Mouse (Mus musculus) heart, postnatal 10 days (tissue): ENCODE data around the gene Slc5a5. TPM values are rescaled to one million over a fixed set of nuclear protein-coding genes. Genes with fewer than 3 reads are reported as not detected.
"Not testable (repeated sequence)": the region's sequence is repeated elsewhere in the genome, so short reads cannot be mapped to it uniquely, and the experiment has no call there.

Experiments
- DNase-seq, 2 experiments: peaks; one replicate each; pipeline ENCODE4 v3.0.0; 2021
- intact Hi-C: fragments of 180-260 bp; cut with DNase I; formaldehyde crosslinking; loops from one replicate; pipeline ENCODE4 v1.15.1; 2025
- total RNA-seq, 2 experiments: library from RNA; stranded (reverse); gene quantifications; 2 replicates each; pipeline ENCODE4 v1.2.3; 2021

Gene Slc5a5
- total RNA-seq, 2 experiments from 2014 or later: 0.10 TPM; not detected in 1

- intact Hi-C loops: loop anchor here (5.0 kb wide), 1 partner anchor 299 kb away; no protein-coding TSS in a partner anchor
- no peak for DNase-seq
Observed at GRCm38 (mm10) chr8:70903582-70903981, 11.0 kb upstream of the Slc5a5 start.

- intact Hi-C loops: loop anchor here (5.0 kb wide), 1 partner anchor 299 kb away; no protein-coding TSS in a partner anchor
- no peak for DNase-seq
Observed at GRCm38 (mm10) chr8:70903112-70903511, 10.6 kb upstream of the Slc5a5 start.

DNA sequence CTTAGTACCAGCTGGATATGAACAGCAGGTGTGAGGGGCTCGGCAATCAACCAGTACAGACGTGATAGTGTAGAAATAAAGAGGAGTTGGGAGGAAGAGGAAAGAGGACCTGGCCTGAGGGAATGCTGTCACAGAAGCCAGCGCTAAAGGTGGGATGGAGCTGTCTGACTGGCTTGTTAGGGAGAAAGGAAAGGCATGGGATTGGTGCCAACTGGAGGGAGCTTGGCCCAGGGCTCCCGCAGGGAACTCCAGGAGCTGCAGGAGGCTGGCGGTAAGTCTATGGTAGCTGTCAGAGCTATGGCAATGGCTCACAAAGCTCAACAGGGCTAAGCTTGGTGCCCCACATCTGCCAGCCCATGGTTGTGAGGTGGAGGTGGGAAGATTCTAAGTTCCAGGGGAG is 9.7 kb upstream of the Slc5a5 start:
- DNase-seq: no peak
- intact Hi-C loops: loop anchor here (5.0 kb wide), 1 partner anchor 300 kb away; no protein-coding TSS in a partner anchor

- intact Hi-C loops: loop anchor here (5.0 kb wide), 1 partner anchor 301 kb away; no protein-coding TSS in a partner anchor
- DNase-seq: no peak
Observed at GRCm38 (mm10) chr8:70900872-70901387, 8.4 kb upstream of the Slc5a5 start.

DNA sequence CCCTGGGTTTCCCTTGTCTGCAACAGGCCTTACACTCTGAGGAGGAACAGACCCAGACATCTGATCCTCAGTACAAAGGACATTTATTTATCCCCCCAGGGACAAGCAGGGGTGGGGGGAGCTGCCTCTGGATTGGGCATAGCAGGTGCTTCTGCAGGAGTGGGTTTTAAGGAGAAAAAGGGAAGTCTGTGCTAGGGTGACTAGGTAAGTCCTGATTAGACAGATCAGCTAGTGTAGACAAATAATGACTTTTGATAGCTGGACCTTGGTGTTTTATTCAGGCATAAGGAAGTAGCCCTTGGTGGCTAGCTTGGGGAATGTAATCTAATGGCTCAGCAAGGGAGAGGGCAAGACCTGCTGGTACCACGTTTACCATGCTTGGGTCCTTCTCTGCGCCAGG is 6.7 kb upstream of the Slc5a5 start:
- no peak for DNase-seq
- intact Hi-C loops: no loop called here

GRCm38 (mm10) chr8:70898661-70899198 is 6.2 kb upstream of the Slc5a5 start:
- intact Hi-C loops: loop anchor here (1.0 kb wide), 1 partner anchor 66 kb away; no protein-coding TSS in a partner anchor
- DNase-seq: no peak

DNA sequence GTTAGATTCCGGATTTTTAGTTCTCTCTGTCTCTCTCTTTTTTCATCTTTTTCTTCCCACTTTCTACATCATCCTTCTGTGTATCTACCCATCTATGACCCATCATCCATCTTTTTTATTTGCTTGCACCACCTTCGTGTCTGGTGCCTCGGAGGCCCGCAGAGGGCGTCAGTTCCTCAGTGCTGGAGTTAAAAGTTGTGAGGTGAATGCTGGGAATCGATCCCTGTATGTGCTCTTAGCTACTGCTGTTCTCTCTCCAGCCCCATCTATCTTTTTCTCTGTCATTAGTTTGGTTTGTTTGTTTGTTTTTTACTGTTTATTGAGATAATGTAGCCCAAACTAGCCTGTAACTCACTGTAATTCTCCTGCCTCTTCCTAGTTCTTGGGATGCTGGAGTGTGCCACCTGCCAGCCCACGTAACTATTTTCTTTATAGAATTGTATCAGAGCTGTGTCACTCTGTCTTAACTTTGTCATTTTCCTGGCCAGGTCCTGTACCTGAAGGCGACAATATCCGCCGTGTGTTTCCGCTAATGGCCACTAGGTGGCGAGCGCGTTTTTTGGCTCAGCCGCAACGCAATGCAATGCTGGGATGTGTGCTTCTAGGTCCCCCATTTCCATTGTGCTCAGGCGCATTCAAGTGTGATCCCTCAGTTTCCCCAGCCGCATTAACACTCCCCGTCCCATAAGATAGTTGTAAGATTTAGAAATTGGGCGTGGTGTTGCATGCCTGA is 5.3 kb upstream of the Slc5a5 start:
- intact Hi-C loops: loop anchor here (1.0 kb wide), 2 partner anchors 25 to 66 kb away; partner anchors contain the start of gene Ccdc124
- DNase-seq: peak; percentile 91 to 92

- DNase-seq: peak; percentile 97
- intact Hi-C loops: loop anchor here (1.0 kb wide), 1 partner anchor 24 kb away; the partner anchor contains the start of gene Ccdc124
Observed at GRCm38 (mm10) chr8:70897021-70897680, 4.6 kb upstream of the Slc5a5 start, which contains the start of gene Rpl18a. TSS of gene Rpl18a (minus strand) at chr8:70897412.

- DNase-seq: peak; percentile 8 to 17
- intact Hi-C loops: loop anchor here (1.0 kb wide), 1 partner anchor 23 kb away; the partner anchor contains the start of gene Ccdc124
Observed at GRCm38 (mm10) chr8:70896316-70897020, 3.9 kb upstream of the Slc5a5 start.

DNA sequence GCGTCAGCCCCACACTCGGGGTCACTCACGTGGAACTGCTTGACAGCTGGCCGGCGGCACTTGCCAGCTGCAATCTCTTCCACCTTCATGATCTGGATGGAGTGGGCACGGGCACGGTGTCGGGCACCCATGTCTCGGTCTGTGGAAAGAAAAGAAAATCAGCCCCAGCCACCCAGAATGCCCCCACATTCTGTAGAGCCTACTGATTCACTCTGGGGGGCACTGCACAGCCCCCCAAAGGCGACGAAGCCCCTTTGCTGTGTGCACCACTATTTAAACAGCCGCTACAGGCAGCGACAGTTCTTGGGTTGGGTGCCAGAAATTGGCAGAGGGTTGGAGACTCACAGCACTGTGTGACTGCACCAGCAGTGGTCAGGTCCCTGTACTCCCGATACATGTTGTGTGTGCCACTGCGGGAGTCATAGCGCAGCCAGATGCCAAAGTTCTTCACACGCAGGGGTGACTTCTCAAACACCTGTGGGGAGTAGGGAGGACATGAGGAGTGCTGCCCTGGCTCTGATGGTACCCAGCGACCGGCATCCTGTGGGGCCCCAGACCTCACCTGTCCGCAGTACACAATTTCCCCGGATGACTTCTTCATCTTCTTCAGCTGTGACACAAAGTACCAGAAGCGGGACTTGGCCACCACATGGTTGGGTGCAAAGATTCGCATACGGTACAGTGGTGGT is 3.2 kb upstream of the Slc5a5 start:
- DNase-seq, intact Hi-C loops: not testable (repeated sequence)

DNA sequence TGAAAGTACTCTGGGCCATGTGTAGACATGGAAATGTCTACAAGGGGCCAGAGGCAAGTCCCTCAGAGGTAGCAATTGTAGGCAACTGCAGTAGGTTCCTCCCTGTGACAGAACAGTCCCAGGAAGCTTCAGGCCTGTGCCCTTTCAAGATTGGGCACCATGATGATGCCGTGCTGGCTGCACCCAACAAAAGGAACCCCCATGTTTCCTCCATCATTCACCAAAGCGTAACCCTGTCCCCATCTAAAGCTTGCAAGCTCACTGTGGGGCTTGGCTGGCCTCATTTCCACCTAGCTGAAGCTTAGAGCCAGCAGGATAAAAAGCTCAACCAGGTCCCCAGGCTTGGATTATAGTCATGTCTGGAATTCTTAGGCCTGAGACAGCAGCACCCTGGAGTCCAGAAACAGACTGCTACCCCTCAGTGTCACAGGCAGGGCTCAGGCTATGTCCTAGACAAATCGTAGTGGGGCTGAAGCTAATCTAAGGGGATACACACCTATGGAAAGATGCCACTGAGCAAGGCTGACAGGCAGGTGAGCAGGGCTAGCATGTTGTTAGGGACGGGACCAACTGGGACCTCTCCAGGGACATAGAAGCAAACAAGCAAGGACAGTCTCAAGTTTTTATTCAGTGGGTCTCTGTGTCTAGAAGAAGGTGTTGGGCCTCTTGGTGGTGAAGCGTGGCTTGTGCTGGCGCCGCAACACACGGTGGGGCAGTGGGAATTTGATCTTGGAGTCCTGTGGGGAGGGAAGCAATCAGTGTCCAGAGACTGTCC is 2.4 kb upstream of the Slc5a5 start:
- intact Hi-C loops: no loop called here

GRCm38 (mm10) chr8:70894385-70894720 is 1.8 kb upstream of the Slc5a5 start:
- intact Hi-C loops: no loop called here
- DNase-seq: no peak

More for the DNA sequence above, 2.4 kb upstream of the Slc5a5 start:
- DNase-seq: no peak

DNA sequence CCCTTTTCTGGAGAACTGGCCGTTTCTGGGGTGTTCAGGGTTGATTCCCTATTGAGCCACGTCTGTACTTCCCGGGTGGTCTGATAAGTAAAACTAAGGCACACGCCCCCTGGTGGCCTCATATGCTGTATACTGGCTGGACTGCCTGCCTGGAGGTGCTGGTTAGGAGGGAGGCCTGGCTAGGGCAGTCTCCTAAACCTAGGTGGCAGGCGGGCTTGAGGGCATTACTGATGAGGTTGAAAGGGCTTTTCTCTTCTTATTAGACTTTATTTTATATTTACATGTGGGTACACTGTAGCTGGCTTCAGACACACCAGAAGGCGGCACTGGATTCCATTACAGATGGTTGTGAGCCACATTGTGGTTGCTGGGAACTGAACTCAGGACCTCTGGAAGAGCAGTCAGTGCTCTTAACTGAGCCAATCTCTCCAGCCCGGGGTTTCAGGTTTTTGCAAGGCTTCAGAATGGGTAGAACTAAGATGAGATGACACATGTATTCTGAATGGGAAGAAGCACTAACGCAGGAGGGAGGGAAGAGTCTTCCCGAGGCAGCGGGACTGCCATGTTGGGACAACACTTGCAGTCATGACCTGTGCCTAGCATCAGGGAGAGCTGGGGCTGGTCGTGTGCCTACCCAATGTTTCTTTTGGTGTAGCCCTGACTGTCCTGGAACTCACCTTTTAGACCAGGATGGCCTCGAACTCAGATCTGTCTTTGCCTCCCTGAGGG is 1.3 kb upstream of the Slc5a5 start:
- intact Hi-C loops: loop anchor here (1.0 kb wide), 1 partner anchor 21 kb away; the partner anchor contains the start of gene Ccdc124
- peak; percentile 73 to 87 for DNase-seq

GRCm38 (mm10) chr8:70892896-70893655 is 519 bp upstream of the Slc5a5 start:
- intact Hi-C loops: loop anchor here (1.0 kb wide), 1 partner anchor 20 kb away; the partner anchor contains the start of gene Ccdc124
- no peak for DNase-seq

DNA sequence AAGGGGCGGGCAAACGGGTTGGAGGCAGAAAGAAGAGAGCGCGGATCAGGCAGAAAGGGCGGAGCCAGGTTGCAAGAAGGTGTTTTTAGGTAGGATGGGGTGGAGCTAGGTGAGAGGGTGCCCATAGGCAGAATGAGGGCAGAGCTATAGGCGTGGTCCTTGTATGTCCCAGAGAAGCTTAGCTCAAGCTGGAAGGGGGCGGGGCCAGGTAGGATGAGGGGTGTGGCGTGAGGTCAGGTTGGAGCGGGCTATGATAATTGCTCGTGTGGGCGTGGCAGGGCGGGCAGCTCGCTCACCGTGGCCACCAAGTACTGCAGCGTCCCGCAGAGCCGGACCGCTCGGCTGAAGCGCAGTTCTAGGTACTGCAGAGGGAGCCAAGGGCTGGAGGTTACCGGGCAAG is 1.2 kb downstream of the Slc5a5 start:
- intact Hi-C loops: no loop called here
- DNase-seq: no peak

- DNase-seq: no peak
- intact Hi-C loops: no loop called here
Observed at GRCm38 (mm10) chr8:70890656-70891055, 1.9 kb downstream of the Slc5a5 start.

DNA sequence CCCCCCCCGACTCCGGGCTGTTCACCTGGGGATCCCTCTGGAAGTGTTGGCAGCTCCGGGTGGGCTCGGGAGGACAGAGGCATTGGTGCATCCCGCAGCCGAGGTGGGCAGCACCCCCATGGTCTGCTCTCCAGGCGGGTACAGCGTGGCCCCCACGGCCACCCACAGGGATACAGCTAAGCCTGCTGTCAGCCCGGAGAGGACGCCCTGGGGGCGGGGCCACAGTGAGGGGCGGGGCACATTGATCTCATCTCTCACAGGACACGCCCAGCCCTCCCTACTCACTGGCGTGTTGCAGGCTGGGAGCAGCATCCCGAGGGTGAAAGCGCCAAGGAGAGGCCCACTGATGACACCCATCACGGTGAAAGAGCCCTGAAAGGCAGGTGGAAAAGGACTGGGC is 4.9 kb downstream of the Slc5a5 start:
- intact Hi-C loops: no loop called here
- peak in 1 of 2 experiments; percentile 33 for DNase-seq

GRCm38 (mm10) chr8:70885612-70886011 is 6.9 kb downstream of the Slc5a5 start:
- intact Hi-C loops: no loop called here
- peak in 1 of 2 experiments; percentile 68 for DNase-seq
